Mouse (Mus musculus) large intestine, adult 2 months (tissue): ENCODE data around the gene Tsn. TPM values are rescaled to one million over a fixed set of nuclear protein-coding genes. Genes with fewer than 3 reads are reported as not detected.

ENCODE experiments used
- DNase-seq: peaks from one replicate; pipeline ENCODE4 v3.0.0-alpha.2; 2012; ENCODE audit warnings: low read depth, low spot score
- WGBS: fragments of 180-500 bp; shearing (Covaris S2); methylation state at CpG from one replicate; pipeline ENCODE4 v1.1.7; 2018; 5-methylcytosine and 5-hydroxymethylcytosine counted together
- polyA plus RNA-seq: library from polyadenylated mRNA; depleted of rRNA; stranded (reverse); fragments of >200 nt; gene quantifications from 2 replicates; pipeline ENCODE4 v1.2.3, GENCODE M21; 2012; rRNA removed

The Tsn gene
- 30.0 and 38.4 TPM in 2 replicates for polyA plus RNA-seq

DNA sequence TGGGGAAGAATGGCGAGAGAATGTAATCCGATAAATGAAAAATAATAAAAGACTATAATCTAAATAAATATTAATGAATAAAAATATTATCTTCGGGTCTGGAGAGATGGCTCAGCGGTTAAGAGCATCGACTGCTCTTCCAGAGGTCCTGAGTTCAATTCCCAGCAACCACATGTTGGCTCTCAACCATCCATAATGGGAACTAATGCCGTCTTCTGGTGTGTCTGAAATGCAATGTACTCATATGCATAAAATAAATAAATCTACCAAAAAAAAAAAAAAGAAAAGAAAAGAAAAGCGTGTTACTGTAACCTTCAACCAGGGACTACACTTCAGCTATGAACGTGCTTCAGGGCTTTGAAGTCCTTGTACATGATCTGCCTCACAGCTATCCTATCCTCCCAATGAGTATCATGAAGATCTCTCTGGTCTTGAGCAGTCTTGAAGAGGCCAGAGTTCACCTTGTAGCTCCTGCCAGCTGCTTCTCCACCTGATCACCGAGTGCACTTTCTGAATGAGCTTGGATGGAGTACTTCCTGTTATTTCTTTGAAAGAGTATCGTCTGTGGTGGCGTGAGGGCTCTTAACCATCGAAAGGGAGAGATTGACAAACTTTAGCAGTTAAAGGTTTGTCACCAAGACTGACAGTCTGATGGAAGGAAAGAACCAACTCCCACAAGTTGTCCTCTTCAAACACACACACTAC lies at the start of gene Tsn:
TSS of gene Tsn (minus strand) at position 118 of the 705 bp plus-strand sequence.
- 34% methylated on average over 12 of the region's 12 CpGs for WGBS

DNA sequence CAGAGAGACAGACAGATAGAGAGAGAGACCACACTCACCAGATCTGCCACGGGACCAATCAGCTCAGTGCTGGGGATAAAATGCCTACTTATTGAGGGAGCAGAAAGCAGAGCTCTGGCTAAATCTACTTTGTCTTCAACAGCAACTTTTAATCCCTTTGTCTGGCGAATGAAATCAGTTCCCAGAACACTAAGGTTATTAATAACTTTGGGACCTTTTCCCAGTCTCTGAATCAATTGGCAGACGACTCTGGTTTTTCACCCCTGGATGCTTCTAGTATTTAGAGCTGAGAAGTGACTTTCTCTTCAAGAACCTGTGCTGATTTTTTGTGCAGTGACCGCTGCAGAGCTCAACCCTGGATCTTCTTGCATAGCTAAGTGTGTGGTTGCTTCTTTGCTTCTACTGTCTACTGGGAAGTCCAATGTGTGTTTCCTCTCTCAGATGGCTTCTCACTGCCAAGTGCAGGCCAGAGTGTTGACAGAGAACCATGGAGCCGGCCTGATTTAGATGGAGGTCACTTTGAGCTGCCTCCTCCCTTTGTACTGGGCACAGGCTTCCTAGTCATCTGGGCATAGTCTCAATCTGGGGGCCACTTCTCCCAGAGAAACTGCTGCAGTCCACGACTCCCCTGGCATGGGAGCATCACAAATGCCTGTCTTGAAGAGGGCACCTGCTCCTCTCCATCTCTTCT lies 47.7 kb upstream of the Tsn start:
- WGBS = 66% methylated on average over 6 of the region's 6 CpGs
- DNase-seq = no peak

More for the DNA sequence above, at the start of gene Tsn:
- no peak for DNase-seq

DNA sequence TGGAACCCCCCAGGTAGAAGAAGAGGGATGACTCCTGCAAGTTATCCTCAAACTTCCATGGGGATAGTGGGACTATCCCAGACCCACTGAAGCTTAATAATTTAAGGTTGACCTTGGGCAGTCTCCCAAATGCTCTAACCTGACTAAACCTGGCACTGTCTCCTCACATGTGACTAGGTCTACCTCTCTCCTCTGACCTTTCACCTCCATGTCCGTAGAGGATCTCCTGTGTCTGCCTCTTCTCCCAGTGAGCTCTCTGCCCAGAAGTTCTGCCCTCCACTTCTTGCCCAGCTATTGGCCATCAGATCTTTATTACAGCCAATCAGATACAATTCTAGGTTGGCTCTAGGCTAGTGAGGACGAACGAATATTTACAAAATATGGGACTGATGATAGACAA lies 38.4 kb upstream of the Tsn start:
- 76% methylated on average over 3 of the region's 3 CpGs for WGBS
- no peak for DNase-seq

DNA sequence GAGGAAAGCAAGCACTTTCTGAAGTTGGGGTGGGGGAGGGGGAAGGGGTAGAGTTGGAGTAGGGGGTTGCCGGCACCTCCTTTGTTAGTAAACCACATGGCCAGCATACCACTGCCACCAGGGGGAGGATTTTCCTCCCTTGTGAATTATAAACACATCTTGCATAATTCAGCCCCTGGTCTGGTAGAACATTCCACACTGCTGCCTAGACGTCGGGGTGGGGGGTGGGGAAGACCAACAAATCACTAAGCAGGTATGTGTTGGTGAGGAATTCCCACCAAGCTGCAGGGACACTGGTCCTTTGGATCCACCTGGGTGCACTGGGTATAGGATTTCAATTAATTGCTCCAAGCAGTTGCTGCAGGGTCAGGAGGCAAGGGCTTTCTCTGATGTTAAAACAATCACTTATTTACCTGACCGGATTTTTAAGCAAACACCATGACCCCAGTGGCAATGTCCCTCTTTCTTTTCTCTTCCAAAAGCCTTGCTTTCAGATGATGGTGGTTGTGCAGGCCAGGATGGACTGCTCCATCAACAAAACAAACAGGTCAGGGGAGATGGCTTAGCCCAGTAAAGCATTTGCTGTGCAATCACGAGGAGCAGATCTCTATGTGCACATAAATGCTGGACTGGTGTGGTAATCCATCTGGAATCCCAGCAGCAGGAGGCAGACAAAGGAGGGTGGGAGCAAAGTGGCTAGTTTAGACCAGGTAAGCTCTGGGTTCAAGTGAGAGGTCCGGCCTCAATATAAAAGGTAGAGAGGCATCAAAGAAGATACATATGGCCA lies 32.3 kb upstream of the Tsn start:
- DNase-seq = no peak
- 34% methylated on average over 6 of the region's 6 CpGs for WGBS

DNA sequence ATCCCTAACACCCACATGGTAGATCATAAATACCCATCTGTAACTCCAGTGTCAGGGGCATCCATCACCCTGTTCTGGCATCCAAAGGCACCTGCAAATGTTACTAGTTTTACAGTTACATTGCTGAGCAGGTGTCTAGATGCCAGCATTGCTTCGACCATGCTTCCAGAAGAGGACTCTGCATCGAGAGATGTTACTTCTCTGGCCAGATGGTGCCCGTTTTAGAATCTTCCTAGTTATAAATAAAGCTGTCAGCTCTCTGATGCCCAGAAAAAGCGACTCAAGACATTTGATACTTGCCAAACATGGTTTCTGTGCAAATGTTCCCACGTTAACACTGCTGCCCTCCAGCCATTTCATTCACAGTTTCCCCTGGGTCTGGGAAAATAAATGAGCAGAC lies 26.4 kb upstream of the Tsn start:
- 76% methylated on average over 5 of the region's 5 CpGs for WGBS
- no peak for DNase-seq

DNA sequence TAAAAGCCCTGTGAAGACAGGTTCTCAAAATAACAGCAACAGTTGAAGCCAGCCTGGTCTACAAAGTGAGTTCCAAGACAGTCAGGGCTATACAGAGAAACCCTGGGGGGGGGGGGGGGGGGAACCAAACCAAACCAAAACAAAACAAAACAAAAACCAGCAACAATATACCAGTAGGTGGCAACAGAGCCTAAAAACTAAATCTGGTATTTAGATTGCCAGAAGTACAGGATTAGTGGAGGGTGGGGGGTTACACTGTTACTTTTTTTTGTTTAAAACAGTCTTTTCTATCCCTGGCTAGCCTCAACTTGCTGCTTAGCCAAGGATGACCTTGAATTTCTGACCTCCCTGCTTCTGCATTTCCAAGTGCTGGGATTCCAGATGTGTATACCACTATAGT lies 24.3 kb upstream of the Tsn start:
- no peak for DNase-seq

DNA sequence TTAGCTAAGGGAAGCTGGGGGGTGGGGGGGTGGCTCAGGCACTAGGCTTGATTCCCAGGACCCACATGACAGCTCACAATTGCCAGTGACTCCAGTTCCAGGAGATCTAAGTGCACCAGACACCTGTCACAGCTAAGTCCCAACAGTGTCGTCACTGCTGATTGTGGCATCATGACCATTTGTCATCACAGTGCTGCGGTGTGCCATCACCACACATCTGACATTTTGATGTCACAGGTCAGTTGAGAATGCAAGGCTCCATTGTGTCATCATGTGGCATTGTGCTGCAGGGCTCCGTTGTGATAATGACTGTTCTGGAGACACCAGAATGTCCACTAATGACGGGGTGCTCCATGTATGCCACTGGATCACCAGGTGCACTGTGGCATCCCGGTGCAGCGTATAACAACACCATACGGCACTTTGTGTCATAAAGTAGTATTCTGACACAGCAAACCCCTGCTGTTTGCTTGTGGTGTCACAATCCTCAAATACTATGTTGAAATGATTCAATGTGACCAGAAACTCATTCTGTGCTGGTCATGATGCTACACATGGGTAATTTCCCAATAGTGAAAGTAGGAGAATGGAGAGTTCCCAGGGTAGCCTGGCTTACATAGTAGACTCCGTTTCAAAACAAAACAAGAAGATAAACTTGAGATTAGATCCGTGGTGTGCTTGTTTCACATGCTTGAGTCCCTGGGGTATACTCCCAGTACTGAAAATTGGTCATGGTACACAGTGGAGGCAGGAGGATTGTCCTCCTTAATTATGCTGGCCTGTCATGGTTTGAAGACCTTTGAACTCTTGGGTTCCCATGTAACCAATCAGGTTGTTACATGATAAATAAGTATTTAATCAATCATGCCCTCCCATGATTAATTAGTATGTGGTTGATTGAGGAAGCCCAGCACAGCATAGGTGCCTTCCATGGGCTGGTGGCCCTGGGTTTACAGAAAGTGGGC lies 23.5 kb upstream of the Tsn start:
- 83% methylated on average over 9 of the region's 9 CpGs for WGBS
- DNase-seq = no peak

DNA sequence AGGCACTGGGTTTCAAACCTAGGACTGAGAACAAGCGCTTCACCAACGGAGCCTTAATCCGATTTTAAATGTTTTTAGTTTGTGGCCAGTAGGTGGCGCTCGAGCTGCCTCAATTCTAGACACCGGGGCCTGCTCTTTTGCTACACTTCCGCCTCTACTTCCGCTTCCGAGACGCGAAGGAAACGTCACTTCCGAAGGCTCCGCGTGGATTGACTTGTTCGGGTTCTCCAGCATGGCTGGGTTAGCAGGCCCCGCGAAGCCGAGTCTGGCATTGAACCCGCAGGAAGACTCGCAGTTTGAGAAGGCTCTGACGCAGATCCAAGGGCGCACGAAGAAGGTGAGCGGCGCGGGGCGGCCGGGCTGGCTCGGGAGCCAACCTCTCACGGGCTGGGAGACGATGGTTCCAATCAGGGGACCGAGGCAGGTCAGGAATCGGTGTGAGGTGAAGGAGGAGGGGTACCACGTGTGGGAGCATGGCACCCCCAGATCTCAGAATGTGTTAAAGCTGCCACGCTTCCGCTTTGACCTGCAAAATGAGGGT lies 10.2 kb upstream of the Tsn start, which contains the start of gene Nifk:
TSS of gene Nifk (plus strand) at position 179 of the 541 bp plus-strand sequence.
- DNase-seq = peak; percentile 95
- under 1% methylated on average over 37 of the region's 37 CpGs for whole genome bisulfite sequencing

DNA sequence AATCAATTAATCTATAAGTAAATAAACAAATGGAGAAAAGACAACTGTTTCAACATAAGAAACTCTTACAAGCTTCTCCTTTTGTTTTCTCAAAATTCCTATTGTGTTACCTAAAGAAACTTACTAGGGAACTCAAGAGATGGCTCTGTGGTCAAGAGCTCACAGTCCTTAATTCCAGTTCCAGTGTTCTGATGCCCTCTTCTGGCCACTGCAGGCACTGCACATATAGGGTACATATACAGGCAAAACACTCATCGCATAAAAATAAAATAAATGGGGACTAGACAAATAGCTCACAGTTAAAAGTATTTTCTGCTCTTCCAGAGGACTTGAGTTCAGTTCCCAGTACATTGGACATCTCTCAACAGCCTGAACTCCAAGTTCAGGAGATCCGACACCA lies 9.2 kb upstream of the Tsn start:
- 72% methylated on average over 2 of the region's 2 CpGs for WGBS
- DNase-seq = no peak

DNA sequence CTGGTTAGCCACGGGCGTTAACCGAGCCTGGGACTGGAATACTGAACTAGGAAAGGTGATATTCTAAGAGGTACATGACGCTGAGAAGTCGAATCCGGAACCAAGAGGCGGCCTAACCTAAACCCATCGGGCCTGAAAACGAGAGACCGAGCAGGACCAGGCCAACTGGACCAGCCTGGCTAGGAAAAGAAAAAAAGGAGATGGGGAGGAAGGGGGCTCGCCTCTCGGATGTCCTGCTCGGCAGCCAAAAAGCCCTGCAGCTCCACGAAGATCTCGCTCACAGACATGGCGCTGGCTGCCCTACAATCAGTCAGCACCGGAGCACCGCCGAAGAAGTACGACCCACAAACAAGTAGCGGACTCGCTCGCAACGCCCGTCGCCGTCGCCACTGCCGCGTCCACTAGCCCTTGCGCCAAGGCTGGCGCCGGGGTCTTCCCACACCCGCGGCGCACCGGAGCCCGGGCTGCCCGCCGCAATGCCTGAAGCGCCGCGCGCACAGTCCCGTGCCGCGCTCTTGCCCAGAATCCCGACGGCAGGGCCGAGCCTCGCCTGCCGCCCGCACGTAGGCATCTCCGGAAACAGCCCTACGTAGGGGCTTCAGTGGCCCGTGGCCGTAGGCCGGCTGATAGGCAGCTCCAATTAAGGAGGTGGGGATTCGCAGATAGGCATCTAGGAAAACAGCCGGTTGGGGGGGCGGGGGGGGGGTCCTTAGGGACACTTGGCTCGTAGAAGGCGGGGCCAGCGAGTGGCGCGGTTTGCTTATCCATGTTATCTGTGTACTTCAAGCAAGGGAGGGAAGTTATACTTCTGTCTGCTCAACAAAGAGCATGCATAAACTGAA lies 538 bp downstream of the Tsn start:
- under 1% methylated on average over 67 of the region's 67 CpGs for WGBS

DNA sequence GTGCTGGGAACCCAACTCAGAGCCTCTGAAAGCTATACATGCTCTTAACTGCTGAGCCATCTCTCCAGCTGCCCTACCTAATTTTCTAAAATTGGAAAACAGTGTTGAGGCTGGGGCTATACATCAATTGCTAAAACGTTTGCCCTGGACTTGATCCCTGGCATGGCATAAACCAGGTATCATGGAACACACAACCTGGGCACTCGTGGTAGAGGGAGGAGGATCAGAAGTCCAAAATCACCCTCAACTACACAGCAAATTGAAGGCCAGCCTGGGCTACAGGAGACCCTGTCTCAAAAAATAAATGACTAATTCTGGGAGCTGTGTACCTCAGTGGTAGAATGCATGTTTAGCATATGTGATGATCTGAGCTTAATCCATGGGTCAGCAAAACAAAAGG lies 13.8 kb downstream of the Tsn start:
- 92% methylated on average over 2 of the region's 2 CpGs for WGBS
- no peak for DNase-seq

More for the DNA sequence above, 538 bp downstream of the Tsn start:
- peak; percentile 48 for DNase-seq

DNA sequence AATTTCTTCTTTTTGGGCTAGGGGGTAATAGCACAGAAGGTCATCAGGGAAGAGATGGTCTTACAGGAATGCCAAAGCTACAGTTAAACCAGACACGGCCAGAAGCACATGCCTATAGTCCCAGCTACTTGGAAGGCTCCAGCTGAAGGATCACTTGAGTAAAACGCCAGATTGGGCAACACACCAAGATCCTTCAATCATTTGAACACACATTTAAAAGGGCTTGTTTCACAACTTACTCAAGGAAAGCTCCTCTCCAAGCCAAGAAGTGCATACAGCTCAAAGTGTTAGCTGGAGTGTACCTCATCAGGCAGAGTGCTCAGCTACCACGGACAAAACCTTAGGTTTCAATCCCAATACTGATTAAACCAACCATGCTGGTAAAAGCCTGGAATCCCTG lies 14.9 kb downstream of the Tsn start:
- DNase-seq = no peak
- WGBS = 81% methylated on average over 3 of the region's 3 CpGs

DNA sequence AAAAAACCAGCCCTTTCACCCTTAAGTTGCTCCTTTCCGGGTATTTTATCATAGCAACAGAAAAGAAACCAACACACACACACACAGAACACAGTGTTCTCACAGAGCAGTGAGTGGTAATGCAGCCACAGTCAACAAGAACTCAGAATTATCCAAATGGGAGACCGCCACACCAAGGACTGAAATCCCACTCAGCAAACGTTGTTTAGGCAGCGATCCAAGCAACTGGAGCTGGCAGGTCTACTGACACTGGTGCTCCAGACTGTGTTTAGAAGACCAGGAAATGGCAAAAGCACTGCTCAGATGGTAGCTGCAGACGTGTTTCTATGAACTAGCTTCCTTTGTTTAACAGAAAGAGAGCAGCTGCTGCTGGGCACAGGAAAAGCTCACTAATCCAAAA lies 16.7 kb downstream of the Tsn start:
- DNase-seq = no peak
- WGBS = 64% methylated on average over 5 of the region's 5 CpGs

DNA sequence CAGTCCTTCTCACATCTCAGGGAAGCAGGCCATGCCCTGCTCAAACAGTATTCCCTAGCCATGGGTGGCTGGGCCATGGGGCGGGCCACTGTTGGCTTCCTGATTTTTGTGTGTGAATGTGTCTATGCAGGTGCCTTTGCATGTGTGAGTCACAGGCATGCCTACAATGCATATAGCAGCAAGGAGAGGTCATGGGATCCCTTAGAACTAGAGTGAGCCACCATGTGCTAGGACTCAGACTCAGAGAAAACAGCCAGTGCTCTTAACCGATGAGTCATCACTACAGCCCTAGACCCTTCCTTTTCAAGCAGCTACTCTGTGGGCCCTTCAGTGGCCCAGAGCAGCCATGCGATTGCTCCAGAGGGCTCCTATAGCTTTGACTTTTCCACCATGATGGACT lies 17.3 kb downstream of the Tsn start:
- WGBS = 98% methylated on average over 3 of the region's 3 CpGs
- DNase-seq = no peak

DNA sequence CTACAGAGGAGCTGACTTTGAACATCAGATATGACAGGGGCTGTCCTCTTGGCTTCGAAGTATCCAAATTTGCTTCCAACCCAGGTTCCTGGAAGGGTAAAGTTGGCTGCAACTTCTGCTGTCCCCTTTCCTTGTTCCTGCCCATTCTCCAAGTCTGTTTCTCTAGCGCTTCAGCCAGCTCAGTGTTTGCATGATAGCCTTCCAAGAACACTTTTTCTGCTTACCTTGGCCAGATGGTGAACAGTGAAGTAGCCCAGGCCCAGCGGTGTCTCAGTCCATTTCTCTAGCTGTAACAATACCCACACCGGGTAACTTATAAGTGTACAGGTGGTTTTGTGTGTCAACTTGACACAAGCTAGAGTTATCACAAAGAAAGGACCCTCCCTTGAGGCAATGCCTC lies 19.2 kb downstream of the Tsn start:
- 80% methylated on average over 4 of the region's 4 CpGs for WGBS
- no peak for DNase-seq

DNA sequence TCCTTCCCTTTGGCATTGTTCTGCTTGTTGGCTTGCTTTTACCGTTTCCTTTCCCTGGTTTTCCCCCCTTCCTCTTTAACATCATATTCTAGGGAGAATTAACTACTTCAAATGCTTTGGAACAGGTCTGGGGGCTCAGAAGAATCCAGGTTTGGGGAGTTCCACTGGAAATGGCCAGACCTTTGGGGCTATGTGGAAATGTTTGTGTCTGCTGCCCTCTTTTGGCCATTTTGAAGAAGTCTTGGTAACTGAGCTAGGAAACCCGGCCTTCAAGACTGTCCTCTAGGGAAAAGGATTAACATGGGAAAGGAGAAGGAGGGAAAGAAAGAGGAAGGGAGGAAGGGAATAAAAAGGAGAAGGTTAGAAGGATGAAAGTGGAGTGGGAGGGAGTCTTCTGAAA lies 36.4 kb downstream of the Tsn start:
- WGBS = 16% methylated on average over 2 of the region's 2 CpGs
- DNase-seq = peak; percentile 1

DNA sequence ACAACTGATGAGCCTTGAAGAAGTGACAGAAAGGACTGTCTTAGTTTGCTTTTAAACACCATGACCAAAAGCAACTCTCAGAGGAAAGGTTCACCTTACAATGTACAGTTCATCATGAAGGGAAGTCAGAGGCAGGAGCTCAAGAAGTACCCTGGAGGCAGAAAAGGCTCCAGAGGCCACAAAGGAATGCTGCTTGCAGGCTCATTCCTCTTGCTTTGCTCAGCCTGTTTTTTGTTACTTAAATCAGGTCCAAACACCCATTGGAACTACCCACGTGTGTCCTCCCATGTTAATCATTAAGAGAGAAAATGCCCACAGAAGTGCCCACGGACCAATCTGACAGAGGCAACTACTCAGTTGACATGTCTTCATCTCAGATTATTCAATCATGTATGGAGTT lies 59.6 kb downstream of the Tsn start:
- no peak for DNase-seq
- WGBS = 28% methylated on average over 2 of the region's 2 CpGs
